Mouse (Mus musculus): ENCODE measurements around the gene Ap1ar. TPM values are rescaled to one million over a fixed set of nuclear protein-coding genes. Genes with fewer than 3 reads are reported as not detected.
A peak's percentile ranks its signal among the peaks of the same experiment; 100 is the strongest.

Ap1ar gene
- total RNA-seq, 2 experiments from 2014 or later = 74.9 to 77.4 TPM

DNA sequence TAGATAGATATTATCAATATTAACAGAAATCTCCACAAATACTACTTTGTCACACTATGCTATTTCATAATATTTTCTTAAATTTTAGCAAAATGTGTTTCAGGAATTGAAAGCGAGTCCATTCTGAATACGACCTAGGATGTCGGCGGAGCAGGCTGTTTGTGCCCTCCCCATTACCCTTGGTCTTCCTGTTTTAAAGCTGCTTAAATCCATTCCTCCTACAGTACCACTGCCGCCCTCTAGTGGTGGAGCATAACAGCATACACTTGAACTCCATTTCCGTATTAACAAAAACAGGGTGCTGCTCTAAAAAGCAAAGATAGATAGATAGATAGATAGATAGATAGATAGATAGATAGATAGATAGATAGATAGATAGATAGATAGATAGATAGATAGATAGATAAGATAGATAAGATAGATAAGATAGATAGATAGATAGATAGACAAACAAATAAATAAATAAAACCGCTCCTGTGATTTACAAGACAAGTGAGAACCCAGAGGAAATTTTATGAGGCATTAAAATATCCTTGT is 74.2 kb downstream of the Ap1ar start:
- peak; percentile 53 to 91 for DNase-seq (ENCODE audit: extremely low spot score in 1 of 2, low spot score in 1 of 2)

DNA sequence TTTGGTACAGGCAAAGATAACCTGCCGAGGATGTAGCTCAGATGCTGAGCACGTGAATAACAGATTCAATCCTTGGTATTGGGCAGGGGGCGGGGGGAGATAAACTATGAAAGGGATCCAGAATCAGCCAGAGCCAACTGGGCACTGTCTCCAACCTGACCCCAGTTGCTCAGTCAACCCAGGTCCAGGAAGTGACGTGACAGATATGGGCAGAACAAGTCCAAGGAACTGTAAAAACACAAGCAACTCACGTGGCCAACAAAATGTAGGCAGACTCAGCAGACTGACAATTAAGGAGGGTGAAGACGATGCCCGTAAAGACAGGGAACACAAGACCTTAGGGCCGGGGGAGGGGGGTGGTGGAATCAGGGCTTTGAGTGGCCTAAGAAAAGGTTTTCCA is 74.9 kb downstream of the Ap1ar start:
- no peak for DNase-seq (ENCODE audit: extremely low spot score in 1 of 2, low spot score in 1 of 2)

DNA sequence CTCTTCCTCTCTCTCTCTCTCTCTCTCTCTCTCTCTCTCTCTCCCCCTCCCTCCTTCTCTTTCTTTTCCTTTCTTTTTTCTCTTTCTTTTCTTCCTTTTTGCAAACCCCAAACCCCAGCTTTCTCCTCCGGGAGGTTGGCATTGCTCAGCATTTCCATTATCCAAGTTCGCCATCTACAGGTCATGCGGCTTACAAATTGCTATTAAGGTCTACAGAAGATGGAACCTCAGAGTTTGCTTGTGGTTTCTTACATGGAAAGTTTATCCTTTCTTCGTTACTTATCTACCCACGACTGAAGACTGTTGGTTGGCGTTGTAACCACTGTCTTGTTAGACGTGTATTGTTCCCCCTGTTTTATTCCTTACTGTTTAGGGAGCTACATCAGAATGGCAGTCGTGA is 78.1 kb downstream of the Ap1ar start:
- peak in 1 of 2 experiments; percentile 66 for DNase-seq (ENCODE audit: extremely low spot score in 1 of 2, low spot score in 1 of 2)

DNA sequence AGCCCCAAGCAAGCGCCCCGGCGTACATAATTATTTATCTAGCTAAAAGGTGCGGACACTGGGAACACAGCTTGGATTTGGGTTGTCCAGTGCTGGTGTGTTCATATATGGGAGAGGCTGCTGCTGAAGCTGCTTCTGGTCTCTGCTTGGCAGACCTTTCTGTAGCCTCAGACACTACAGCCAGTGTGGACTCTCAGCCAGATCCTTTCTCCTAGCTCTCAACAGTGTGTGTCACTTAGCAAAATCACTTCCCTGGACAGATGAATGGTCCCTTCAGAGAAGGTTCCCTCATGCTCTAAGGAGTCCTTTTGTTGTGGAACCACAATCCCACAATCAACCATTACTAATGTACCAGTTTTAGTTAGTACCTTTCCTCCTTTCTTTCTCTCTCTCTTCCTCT is 78.5 kb downstream of the Ap1ar start:
- no peak for DNase-seq (ENCODE audit: extremely low spot score in 1 of 2, low spot score in 1 of 2)

DNA sequence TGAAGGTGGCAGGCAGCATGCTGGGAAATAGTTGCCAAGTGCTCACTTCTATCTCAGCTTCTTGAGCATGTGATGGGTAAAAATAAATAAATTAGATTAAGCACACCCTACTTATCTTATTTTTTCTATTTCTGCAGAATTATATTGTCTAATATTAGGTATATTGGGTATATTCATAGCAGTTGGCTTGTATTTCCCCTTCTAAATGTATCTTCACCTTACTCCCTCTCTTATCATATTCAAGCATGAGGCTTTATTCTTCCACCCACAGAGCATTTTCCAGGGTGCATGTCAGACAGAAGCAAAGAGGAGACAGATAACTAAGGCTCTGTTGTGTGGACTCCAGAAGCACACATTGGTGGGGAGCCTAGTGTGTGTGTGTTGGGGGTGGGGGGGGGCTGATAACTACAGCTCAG is 79.4 kb downstream of the Ap1ar start:
- no peak for DNase-seq (ENCODE audit: extremely low spot score in 1 of 2, low spot score in 1 of 2)

Other genes with a start within 250 kb of the Ap1ar start
- 1 to 10 TPM; 1.7 TPM for gene Neurog2, start 204.4 kb downstream of the Ap1ar start, total RNA-seq (2021)
- gene Alpk1, start 57.0 kb downstream of the Ap1ar start, total RNA-seq (2021) = 1 to 10 TPM; 6.7 to 9.6 TPM
- gene Tifa, start 47.7 kb downstream of the Ap1ar start, total RNA-seq (2021) = 1 to 10 TPM; 6.3 to 6.5 TPM
- gene Fam241a, start 58.8 kb upstream of the Ap1ar start, total RNA-seq (2021) = 1 to 10 TPM; 3.1 TPM